Mouse (Mus musculus) activated CD4-positive, CD25-positive, alpha-beta regulatory T cell, adult 9 weeks (primary cell): ENCODE measurements around the gene Tas2r105. TPM values are rescaled to one million over a fixed set of nuclear protein-coding genes. Genes with fewer than 3 reads are reported as not detected.

Experiments
- polyA plus RNA-seq: library from polyadenylated mRNA; unstranded; fragments of 100-300 nt; shearing (Covaris generic); gene quantifications from one replicate; pipeline ENCODE4 v1.2.1, GENCODE M21; 2017

Tas2r105 gene
- polyA plus RNA-seq: not detected

GRCm38 (mm10) chr6:131687395-131687794 is at the start of gene Tas2r105:
Tas2r105 (minus strand) TSS chr6:131687495.

GRCm38 (mm10) chr6:131689963-131690362 is 2.7 kb upstream of the Tas2r105 start, which contains the start of gene Tas2r114:
Tas2r114 (minus strand) TSS chr6:131690063.

DNA sequence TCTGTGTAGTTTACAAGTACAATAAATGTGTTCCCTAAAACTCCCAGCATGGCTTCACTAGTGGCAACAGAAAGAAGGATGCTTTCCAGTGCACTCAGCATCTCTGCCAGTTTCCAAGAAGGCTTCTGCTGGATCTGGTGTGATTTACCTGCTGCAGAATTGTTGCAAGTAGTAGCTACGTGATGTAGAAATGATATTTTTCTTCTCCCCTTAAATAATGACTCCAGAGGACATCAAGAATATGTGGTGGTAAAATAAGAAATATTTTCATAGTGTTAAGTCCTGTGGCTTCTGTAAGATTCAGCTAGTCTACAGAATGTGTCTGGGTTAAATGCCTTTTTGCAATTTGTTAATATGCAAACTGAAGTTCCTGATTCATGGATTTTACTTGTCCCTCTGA is 1.7 kb downstream of the Tas2r105 start, which contains the start of gene Tas2r104:
Tas2r104 (minus strand) TSS at position 101 of the 400 bp plus-strand sequence.

GRCm38 (mm10) chr6:131678786-131679185 is 8.5 kb downstream of the Tas2r105 start, which contains the start of gene Tas2r106:
Tas2r106 (minus strand) TSS chr6:131678886.

DNA sequence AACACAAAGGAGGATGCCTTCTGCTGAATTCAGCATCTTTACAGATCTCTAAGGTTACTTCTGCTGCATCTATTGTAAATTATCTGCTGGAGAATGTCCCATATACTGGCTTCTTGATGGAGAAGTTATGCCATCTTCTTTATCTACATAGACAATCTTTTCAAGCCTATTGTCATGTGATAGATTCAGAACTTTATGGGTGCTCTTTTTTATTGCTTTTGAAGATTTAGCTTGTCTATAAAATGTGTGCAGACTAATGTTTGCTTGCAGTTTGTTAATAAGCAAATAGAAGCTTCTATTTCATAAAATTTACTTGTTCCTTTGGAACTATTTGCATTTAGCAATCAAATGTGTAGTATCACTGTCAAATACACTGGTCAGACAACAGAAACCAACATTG is 27.2 kb downstream of the Tas2r105 start, which contains the start of gene Tas2r107:
Tas2r107 (minus strand) TSS at position 101 of the 400 bp plus-strand sequence.

Other genes with a start within 250 kb of the Tas2r105 start
- gene 5430401F13Rik, start 201.1 kb downstream of the Tas2r105 start, polyA plus RNA-seq: not detected
- gene Gm6619, start 201.1 kb downstream of the Tas2r105 start, polyA plus RNA-seq: not detected
- gene Tas2r130, start 56.6 kb downstream of the Tas2r105 start, polyA plus RNA-seq: not detected
- not detected for gene Tas2r107, start 27.3 kb downstream of the Tas2r105 start, polyA plus RNA-seq
- not detected for gene Tas2r106, start 8.6 kb downstream of the Tas2r105 start, polyA plus RNA-seq
- gene Tas2r104, start 1.8 kb downstream of the Tas2r105 start, polyA plus RNA-seq: not detected
- gene Tas2r114, start 2.6 kb upstream of the Tas2r105 start, polyA plus RNA-seq: not detected